Mouse (Mus musculus): ENCODE measurements around the gene Lysmd3. TPM values are rescaled to one million over a fixed set of nuclear protein-coding genes. Genes with fewer than 3 reads are reported as not detected.

Gene Lysmd3
- polyA plus RNA-seq, 1 experiment from 2014 or later: 33.5 TPM

DNA sequence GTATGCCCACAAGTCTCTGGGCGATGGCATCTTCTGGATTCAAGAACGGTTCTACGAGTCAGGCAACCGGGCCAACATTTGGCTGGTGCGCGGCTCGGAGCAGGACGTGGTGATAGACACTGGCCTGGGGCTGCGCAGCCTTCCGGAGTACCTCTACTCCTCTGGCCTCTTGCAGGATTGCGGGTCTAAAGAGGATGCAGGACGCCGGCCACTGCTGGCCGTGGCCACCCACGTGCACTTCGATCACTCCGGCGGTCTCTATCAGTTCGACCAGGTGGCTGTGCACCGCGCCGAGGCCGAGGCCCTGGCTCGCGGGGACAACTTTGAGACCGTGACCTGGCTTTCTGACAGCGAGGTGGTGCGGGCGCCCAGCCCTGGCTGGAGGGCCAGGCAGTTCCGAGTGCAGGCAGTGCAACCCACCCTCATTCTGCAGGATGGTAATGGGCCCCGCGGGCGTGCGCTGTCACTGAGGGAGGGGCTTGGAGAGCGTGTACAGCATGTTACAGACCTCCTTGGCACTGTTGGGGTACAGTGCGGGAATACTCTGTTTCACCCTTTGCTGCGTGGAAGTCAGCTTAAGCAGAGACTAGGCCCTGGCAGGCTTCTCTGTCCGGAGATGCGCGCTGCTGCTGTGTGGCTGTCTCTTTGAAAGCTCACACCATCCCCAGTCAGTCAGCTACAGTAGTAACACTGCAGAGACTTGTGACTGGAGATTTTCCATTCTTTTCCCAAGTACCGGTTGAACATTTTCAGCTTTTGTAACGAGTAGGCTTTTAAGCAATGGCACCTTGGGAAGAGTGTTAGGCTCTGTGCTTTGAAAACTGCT is 54.3 kb downstream of the Lysmd3 start:
- H3K36me3 ChIP-seq (ENCODE audit: control insufficient read depth, insufficient read depth, low read length): no peaks in the 10 kb centered on the region
- no peaks in the 10 kb centered on the region for H3K9me3 ChIP-seq (ENCODE audit: control insufficient read depth, low read length)
- H3K4me3 ChIP-seq (ENCODE audit: low read depth, low read length): peak overlapping the region; percentile 83
- H3K4me2 ChIP-seq (replicated peaks; ENCODE audit: low read depth, low read length): peak overlapping the region; percentile 93
- DNase-seq (ENCODE audit: low spot score) (no peak), ATAC-seq (ENCODE audit: low FRiP score) (peak; percentile 73)
- 0 out of 2 replicates have a peak, but pooled peaks cover 2% of the 10 kb centered on the region for H3K4me1 ChIP-seq (replicated peaks; ENCODE audit: control insufficient read depth, insufficient read depth, low read length)
- WGBS: under 1% methylated on average over 42 of the region's 42 CpGs
- H3K27me3 ChIP-seq (ENCODE audit: control insufficient read depth, insufficient read depth, low read length): no peaks in the 10 kb centered on the region
- H3K27ac ChIP-seq (ENCODE audit: low read depth, low read length): peak overlapping the region; percentile 73
- H3K9ac ChIP-seq (ENCODE audit: low read depth, low read length): peak overlapping the region; percentile 61

GRCm38 (mm10) chr13:81713896-81714295 is 56.4 kb downstream of the Lysmd3 start:
- Histone ChIP-seq H3K27ac (ENCODE audit: low read depth, low read length) (no peak overlapping the region), H3K9me3 (ENCODE audit: control insufficient read depth, low read length) (no peaks in the 10 kb centered on the region), H3K4me2 (replicated peaks; ENCODE audit: low read depth, low read length) (no peak overlapping the region), H3K27me3 (ENCODE audit: control insufficient read depth, insufficient read depth, low read length) (no peaks in the 10 kb centered on the region), H3K36me3 (ENCODE audit: control insufficient read depth, insufficient read depth, low read length) (no peaks in the 10 kb centered on the region), H3K4me3 (ENCODE audit: low read depth, low read length) (no peak overlapping the region), H3K9ac (ENCODE audit: low read depth, low read length) (no peak overlapping the region), H3K4me1 (replicated peaks; ENCODE audit: control insufficient read depth, insufficient read depth, low read length) (0 out of 2 replicates have a peak, but pooled peaks cover 2% of the 10 kb centered on the region)
- ATAC-seq (ENCODE audit: low FRiP score) (no peak), DNase-seq (ENCODE audit: low spot score) (no peak)
- WGBS: 89% methylated on average over 1 of the region's 1 CpGs

Other genes starting within 250 kb of the Lysmd3 start
- 40.3 and 54.5 TPM in 2 replicates for gene Adgrv1, start 24.5 kb upstream of the Lysmd3 start, polyA plus RNA-seq (2014; fragmentation: Nextera tagmentation; extraction: Ambion mirVana)
- 10.7 and 12.8 TPM in 2 replicates for gene Polr3g, start 53.4 kb downstream of the Lysmd3 start, polyA plus RNA-seq (2014; fragmentation: Nextera tagmentation; extraction: Ambion mirVana)
- gene Mblac2, start 53.7 kb downstream of the Lysmd3 start, polyA plus RNA-seq (2014; fragmentation: Nextera tagmentation; extraction: Ambion mirVana): 8.7 and 8.8 TPM in 2 replicates
- 266 and 275 TPM in 2 replicates for gene Cetn3, start 125.4 kb downstream of the Lysmd3 start, polyA plus RNA-seq (2014; fragmentation: Nextera tagmentation; extraction: Ambion mirVana)

All from hindbrain, embryonic 11.5 days (tissue).